Mouse (Mus musculus) hindbrain, embryonic 15.5 days (tissue): ENCODE data around the gene Tmed1. TPM values are rescaled to one million over a fixed set of nuclear protein-coding genes. Genes with fewer than 3 reads are reported as not detected.
"Not testable (repeated sequence)": the region's sequence is repeated elsewhere in the genome, so short reads cannot be mapped to it uniquely, and the experiment has no call there.

Experiments used
- ATAC-seq: fragments of 200-750 bp; cut with Nextera tagmentation; 2 replicates; pipeline ENCODE4 v1.8.0; 2017; ENCODE audit warnings: low read depth, moderate number of reproducible peaks, moderate TSS enrichment; ENCODE audit not compliant: low FRiP score
- H3K27ac ChIP-seq: fragments of 300-500 bp; sonication (generic); replicated peaks from 2 replicates; pipeline ENCODE4 v1.5.1; 2015; ENCODE audit warnings: mild to moderate bottlenecking, inconsistent platforms
- H3K27me3 ChIP-seq: fragments of 300-500 bp; sonication (generic); 2 replicates; pipeline ENCODE4 v1.6.1; 2015; ENCODE audit warnings: control low read depth, inconsistent platforms
- H3K36me3 ChIP-seq: fragments of 300-500 bp; sonication (generic); 2 replicates; pipeline ENCODE4 v1.6.1; 2015; ENCODE audit warnings: control low read depth, inconsistent platforms
- H3K4me1 ChIP-seq: fragments of 300-500 bp; sonication (generic); replicated peaks from 2 replicates; pipeline ENCODE4 v1.6.1; 2015; ENCODE audit warnings: control low read depth, inconsistent platforms
- H3K4me2 ChIP-seq: fragments of 300-500 bp; sonication (generic); 2 replicates; pipeline ENCODE4 v1.6.1; 2015; ENCODE audit warnings: moderate library complexity, mild to moderate bottlenecking, inconsistent platforms
- H3K4me3 ChIP-seq: fragments of 300-500 bp; sonication (generic); 2 replicates; pipeline ENCODE4 v1.5.1; 2015; ENCODE audit warnings: mild to moderate bottlenecking, inconsistent platforms
- H3K9ac ChIP-seq: fragments of 300-500 bp; sonication (generic); 2 replicates; pipeline ENCODE4 v1.6.1; 2015; ENCODE audit warnings: inconsistent platforms
- H3K9me3 ChIP-seq: fragments of 300-500 bp; sonication (generic); 2 replicates; pipeline ENCODE4 v1.6.1; 2016; ENCODE audit warnings: control low read depth, inconsistent platforms
- WGBS: fragments of 180-500 bp; shearing (Covaris S2); methylation state at CpG from one replicate; pipeline ENCODE4 v1.1.7; 2015; 5-methylcytosine and 5-hydroxymethylcytosine counted together
- polyA plus RNA-seq: library from polyadenylated mRNA; unstranded; fragments of >200 nt; fragmentation: Nextera tagmentation; extraction: Ambion mirVana; gene quantifications from 2 replicates; pipeline ENCODE4 v1.2.1, GENCODE M21; 2015

The Tmed1 gene
- polyA plus RNA-seq, 1 experiment from 2014 or later: 58.7 TPM

- H3K27ac ChIP-seq, H3K9ac ChIP-seq, H3K9me3 ChIP-seq, H3K4me1 ChIP-seq, H3K27me3 ChIP-seq, H3K4me3 ChIP-seq, H3K36me3 ChIP-seq, ATAC-seq, H3K4me2 ChIP-seq: not testable (repeated sequence)
- WGBS: 85% methylated on average over 6 of the region's 6 CpGs
Observed at GRCm38 (mm10) chr9:21518690-21519089, 8.6 kb upstream of the Tmed1 start.

- no peak for ATAC-seq
- H3K36me3 ChIP-seq: no peaks in the 10 kb centered on the region
- H3K9ac ChIP-seq: no peak overlapping the region
- H3K4me3 ChIP-seq: no peak overlapping the region
- H3K4me1 ChIP-seq: no peaks in the 10 kb centered on the region
- H3K4me2 ChIP-seq: no peak overlapping the region
- H3K27me3 ChIP-seq: no peaks in the 10 kb centered on the region
- WGBS: 84% methylated on average over 6 of the region's 6 CpGs
- H3K9me3 ChIP-seq: no peaks in the 10 kb centered on the region
- no peak overlapping the region for H3K27ac ChIP-seq
Observed at GRCm38 (mm10) chr9:21517947-21518495, 8.0 kb upstream of the Tmed1 start.

GRCm38 (mm10) chr9:21513466-21513865 is 3.4 kb upstream of the Tmed1 start:
- no peak for ATAC-seq
- H3K9me3 ChIP-seq: no peaks in the 10 kb centered on the region
- WGBS: 95% methylated on average over 4 of the region's 4 CpGs
- H3K4me1 ChIP-seq: peaks cover 18% of the 10 kb centered on the region
- no peak overlapping the region for H3K4me2 ChIP-seq
- H3K27ac ChIP-seq: no peak overlapping the region
- no peaks in the 10 kb centered on the region for H3K27me3 ChIP-seq
- H3K4me3 ChIP-seq: no peak overlapping the region
- H3K9ac ChIP-seq: no peak overlapping the region
- H3K36me3 ChIP-seq: no peaks in the 10 kb centered on the region; the same call in 1 of the 2 replicates

GRCm38 (mm10) chr9:21511052-21511451 is 1.0 kb upstream of the Tmed1 start:
- peaks cover 21% of the 10 kb centered on the region for H3K36me3 ChIP-seq
- 86% methylated on average over 9 of the region's 9 CpGs for WGBS
- no peaks in the 10 kb centered on the region for H3K27me3 ChIP-seq
- no peaks in the 10 kb centered on the region for H3K9me3 ChIP-seq
- peak overlapping the region; percentile 94 for H3K27ac ChIP-seq
- H3K9ac ChIP-seq: peak overlapping the region; percentile 71
- peaks cover 18% of the 10 kb centered on the region for H3K4me1 ChIP-seq
- H3K4me3 ChIP-seq: peak overlapping the region; percentile 61
- H3K4me2 ChIP-seq: peak overlapping the region; percentile 63
- ATAC-seq: no peak

GRCm38 (mm10) chr9:21510689-21511015 is 600 bp upstream of the Tmed1 start:
- H3K9ac ChIP-seq: peak overlapping the region; percentile 71
- H3K4me1 ChIP-seq: peaks cover 18% of the 10 kb centered on the region
- no peaks in the 10 kb centered on the region for H3K27me3 ChIP-seq
- WGBS: 4% methylated on average over 7 of the region's 7 CpGs
- H3K4me3 ChIP-seq: peak overlapping the region; percentile 61
- H3K36me3 ChIP-seq: peaks cover 25% of the 10 kb centered on the region
- ATAC-seq: peak; percentile 35; the same call in 1 of the 2 replicates
- no peaks in the 10 kb centered on the region for H3K9me3 ChIP-seq
- H3K27ac ChIP-seq: peak overlapping the region; percentile 94
- H3K4me2 ChIP-seq: peak overlapping the region; percentile 63

- Histone ChIP-seq H3K27ac (no peak overlapping the region), H3K27me3 (no peaks in the 10 kb centered on the region), H3K9me3 (no peaks in the 10 kb centered on the region), H3K9ac (no peak overlapping the region), H3K4me2 (peak overlapping the region; percentile 63), H3K36me3 (peaks cover 34% of the 10 kb centered on the region), H3K4me1 (peaks cover 18% of the 10 kb centered on the region), H3K4me3 (peak overlapping the region; percentile 61)
- 83% methylated on average over 7 of the region's 7 CpGs for WGBS
- no peak for ATAC-seq
Observed at GRCm38 (mm10) chr9:21508871-21509404, 1.1 kb downstream of the Tmed1 start.

- WGBS: 96% methylated on average over 15 of the region's 15 CpGs
- Histone ChIP-seq H3K36me3 (peaks cover 36% of the 10 kb centered on the region), H3K4me2 (no peak overlapping the region), H3K9me3 (no peaks in the 10 kb centered on the region), H3K4me3 (no peak overlapping the region), H3K27me3 (no peaks in the 10 kb centered on the region), H3K4me1 (peaks cover 18% of the 10 kb centered on the region), H3K9ac (no peak overlapping the region), H3K27ac (no peak overlapping the region)
- no peak for ATAC-seq
Observed at GRCm38 (mm10) chr9:21507753-21508430, 2.2 kb downstream of the Tmed1 start.

- H3K4me2 ChIP-seq: no peak overlapping the region
- H3K4me1 ChIP-seq: peaks cover 13% of the 10 kb centered on the region
- no peaks in the 10 kb centered on the region for H3K9me3 ChIP-seq
- no peak overlapping the region for H3K4me3 ChIP-seq
- H3K27me3 ChIP-seq: no peaks in the 10 kb centered on the region
- H3K27ac ChIP-seq: no peak overlapping the region
- no peak for ATAC-seq
- H3K9ac ChIP-seq: no peak overlapping the region
- peaks cover 43% of the 10 kb centered on the region for H3K36me3 ChIP-seq
Observed at GRCm38 (mm10) chr9:21505767-21506166, 4.3 kb downstream of the Tmed1 start.

- H3K27me3 ChIP-seq: no peaks in the 10 kb centered on the region
- H3K9ac ChIP-seq: no peak overlapping the region
- no peak overlapping the region for H3K4me3 ChIP-seq
- H3K27ac ChIP-seq: no peak overlapping the region
- H3K4me1 ChIP-seq: no peaks in the 10 kb centered on the region
- H3K9me3 ChIP-seq: no peaks in the 10 kb centered on the region
- no peak for ATAC-seq
- WGBS: 95% methylated on average over 8 of the region's 8 CpGs
- no peak overlapping the region for H3K4me2 ChIP-seq
- peaks cover 54% of the 10 kb centered on the region for H3K36me3 ChIP-seq
Observed at GRCm38 (mm10) chr9:21503352-21503751, 6.7 kb downstream of the Tmed1 start.

GRCm38 (mm10) chr9:21498284-21498902 is 11.7 kb downstream of the Tmed1 start:
- no peak overlapping the region for H3K4me3 ChIP-seq
- no peaks in the 10 kb centered on the region for H3K4me1 ChIP-seq
- WGBS: 93% methylated on average over 12 of the region's 12 CpGs
- no peak overlapping the region for H3K27ac ChIP-seq
- H3K9ac ChIP-seq: no peak overlapping the region
- peaks cover 24% of the 10 kb centered on the region for H3K36me3 ChIP-seq
- no peaks in the 10 kb centered on the region for H3K9me3 ChIP-seq
- no peak overlapping the region for H3K4me2 ChIP-seq
- no peaks in the 10 kb centered on the region for H3K27me3 ChIP-seq
- no peak for ATAC-seq

GRCm38 (mm10) chr9:21497664-21498063 is 12.4 kb downstream of the Tmed1 start:
- Histone ChIP-seq H3K4me3 (no peak overlapping the region), H3K9me3 (no peaks in the 10 kb centered on the region), H3K4me2 (no peak overlapping the region), H3K27ac (no peak overlapping the region), H3K9ac (no peak overlapping the region), H3K27me3 (no peaks in the 10 kb centered on the region), H3K36me3 (peaks cover 21% of the 10 kb centered on the region), H3K4me1 (no peaks in the 10 kb centered on the region)
- 94% methylated on average over 2 of the region's 2 CpGs for WGBS
- no peak for ATAC-seq

GRCm38 (mm10) chr9:21497050-21497542 is 13.0 kb downstream of the Tmed1 start:
- peaks cover 16% of the 10 kb centered on the region for H3K36me3 ChIP-seq
- H3K27me3 ChIP-seq: no peaks in the 10 kb centered on the region
- H3K27ac ChIP-seq: no peak overlapping the region
- no peaks in the 10 kb centered on the region for H3K4me1 ChIP-seq
- H3K9ac ChIP-seq: no peak overlapping the region
- no peak for ATAC-seq
- H3K4me3 ChIP-seq: no peak overlapping the region
- no peaks in the 10 kb centered on the region for H3K9me3 ChIP-seq
- 96% methylated on average over 16 of the region's 16 CpGs for WGBS
- no peak overlapping the region for H3K4me2 ChIP-seq
